Mouse (Mus musculus): ENCODE measurements around the gene Cep250. TPM values are rescaled to one million over a fixed set of nuclear protein-coding genes. Genes with fewer than 3 reads are reported as not detected.

The Cep250 gene
- polyA plus RNA-seq, 1 experiment from 2014 or later: 9.6 TPM

DNA sequence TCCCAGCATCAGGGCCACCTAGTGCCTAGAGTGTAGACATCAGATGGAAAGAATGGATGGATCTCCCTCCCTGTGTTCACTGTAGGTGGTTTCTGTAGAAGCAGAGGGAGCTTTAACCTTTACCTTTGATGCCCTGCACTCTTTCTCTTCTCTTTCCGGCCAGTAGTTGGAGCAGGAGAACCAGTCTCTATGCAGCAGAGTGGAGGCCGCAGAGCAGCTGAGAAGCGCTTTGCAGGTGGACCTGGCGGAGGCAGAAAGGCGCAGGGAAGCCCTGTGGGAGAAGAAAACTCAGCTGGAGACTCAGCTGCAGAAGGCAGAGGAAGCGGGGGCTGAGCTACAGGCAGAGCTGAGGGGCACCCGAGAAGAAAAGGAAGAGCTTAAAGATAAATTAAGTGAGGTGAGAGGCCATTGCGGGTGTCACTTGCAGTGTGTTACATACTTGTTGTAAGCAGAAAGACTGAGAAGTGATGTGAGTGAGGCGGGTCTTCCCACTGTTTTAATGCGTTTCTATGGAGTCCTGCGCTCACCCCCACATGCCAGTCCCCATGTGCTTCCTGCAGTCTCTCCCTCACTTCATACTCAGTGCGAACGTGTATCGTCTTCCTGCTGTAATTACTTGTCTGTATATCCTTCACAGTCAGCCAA, 18.0 kb downstream of the Cep250 start:
- Histone ChIP-seq H3K9ac (no peak overlapping the region), H3K4me1 (no peaks in the 10 kb centered on the region), H3K4me3 (no peak overlapping the region), H3K4me2 (no peak overlapping the region), H3K9me3 (no peaks in the 10 kb centered on the region), H3K27ac (replicated peaks) (no peak overlapping the region), H3K27me3 (replicated peaks) (no peaks in the 10 kb centered on the region), H3K36me3 (peaks cover 90% of the 10 kb centered on the region)
- WGBS: 73% methylated on average over 14 of the region's 14 CpGs
- ATAC-seq (ENCODE audit: extremely low read depth, insufficient number of reproducible peaks, low FRiP score, low TSS enrichment): no peak

DNA sequence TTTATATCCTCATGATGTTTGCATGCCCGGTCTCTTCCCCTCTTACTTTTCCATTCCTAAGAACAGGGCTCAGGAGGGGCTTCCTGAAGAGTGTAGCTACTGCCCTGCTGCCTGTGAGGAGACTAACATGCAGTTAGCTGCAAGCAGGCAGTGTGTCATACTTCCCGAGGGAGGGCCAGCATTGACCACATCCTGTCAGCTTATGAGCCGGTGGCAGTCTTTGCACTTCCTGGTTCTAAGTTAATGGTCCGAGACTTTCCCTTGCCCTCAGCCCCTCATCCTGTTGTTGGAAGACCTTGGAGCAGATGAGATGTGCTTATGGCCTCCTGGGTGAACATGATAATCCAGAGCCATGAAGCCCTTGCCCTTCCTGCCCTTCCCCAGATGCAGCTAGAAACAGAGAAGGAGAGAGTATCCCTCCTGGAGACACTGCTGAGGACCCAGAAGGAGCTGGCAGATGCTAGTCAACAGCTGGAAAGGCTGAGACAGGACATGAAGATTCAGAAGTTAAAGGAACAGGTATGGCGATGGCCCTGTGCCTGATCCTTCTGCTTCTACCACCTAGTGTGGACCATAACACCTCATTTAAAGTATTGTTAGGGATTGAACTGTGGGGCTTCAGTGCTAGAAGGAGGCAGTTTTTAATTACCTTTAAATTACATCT, 23.2 kb downstream of the Cep250 start:
- 69% methylated on average over 5 of the region's 5 CpGs for WGBS

DNA sequence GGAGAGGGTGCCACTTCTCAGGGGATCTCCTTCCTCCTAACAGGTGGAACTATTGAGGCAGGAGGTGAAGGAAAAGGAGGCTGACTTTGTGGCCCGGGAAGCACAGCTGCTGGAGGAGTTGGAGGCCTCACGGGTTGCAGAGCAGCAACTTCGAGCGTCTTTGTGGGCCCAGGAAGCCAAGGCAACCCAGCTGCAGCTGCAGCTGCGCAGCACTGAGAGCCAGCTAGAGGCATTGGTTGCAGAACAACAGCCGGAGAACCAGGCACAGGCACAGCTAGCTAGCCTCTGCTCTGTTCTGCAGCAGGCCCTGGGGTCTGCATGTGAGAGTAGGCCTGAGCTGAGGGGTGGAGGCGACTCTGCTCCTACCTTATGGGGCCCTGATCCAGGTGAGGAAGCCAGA, 29.5 kb downstream of the Cep250 start:
- Histone ChIP-seq H3K4me3 (no peak overlapping the region), H3K9me3 (no peaks in the 10 kb centered on the region), H3K27me3 (replicated peaks) (no peaks in the 10 kb centered on the region), H3K4me2 (no peak overlapping the region), H3K36me3 (peaks cover 100% of the 10 kb centered on the region), H3K4me1 (peaks cover 12% of the 10 kb centered on the region), H3K9ac (no peak overlapping the region), H3K27ac (replicated peaks) (no peak overlapping the region)
- WGBS: 88% methylated on average over 7 of the region's 7 CpGs
- ATAC-seq (ENCODE audit: extremely low read depth, insufficient number of reproducible peaks, low FRiP score, low TSS enrichment): no peak

More for the DNA sequence above, 23.2 kb downstream of the Cep250 start:
- Histone ChIP-seq H3K4me3 (no peak overlapping the region), H3K9ac (no peak overlapping the region), H3K27ac (replicated peaks) (0 out of 2 replicates have a peak overlapping the region, but pooled peaks have one; percentile 7), H3K4me2 (no peak overlapping the region), H3K9me3 (no peaks in the 10 kb centered on the region), H3K27me3 (replicated peaks) (no peaks in the 10 kb centered on the region), H3K36me3 (peaks cover 93% of the 10 kb centered on the region), H3K4me1 (no peaks in the 10 kb centered on the region)
- ATAC-seq (ENCODE audit: extremely low read depth, insufficient number of reproducible peaks, low FRiP score, low TSS enrichment): no peak

DNA sequence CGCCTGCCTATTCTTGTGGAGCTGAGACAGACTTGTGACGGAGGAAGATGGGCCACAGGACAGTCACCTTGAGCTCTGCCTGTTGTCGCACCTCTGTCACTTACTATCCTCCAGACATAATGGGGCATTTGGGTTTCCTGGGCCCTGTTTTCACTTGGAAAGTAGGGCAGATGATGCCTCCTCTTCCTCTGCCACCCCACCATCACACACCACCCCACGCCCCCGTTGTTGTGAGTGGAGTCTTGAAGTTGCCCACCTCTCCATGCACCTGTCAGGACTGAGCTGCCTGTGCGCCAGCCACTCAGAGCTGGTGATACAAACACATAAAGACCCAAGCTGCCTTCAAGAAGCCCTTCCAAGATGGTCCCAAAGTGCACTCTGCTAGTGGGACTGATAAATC, 30.9 kb downstream of the Cep250 start:
- no peak for ATAC-seq (ENCODE audit: extremely low read depth, insufficient number of reproducible peaks, low FRiP score, low TSS enrichment)
- Histone ChIP-seq H3K4me2 (no peak overlapping the region), H3K4me3 (no peak overlapping the region), H3K27ac (replicated peaks) (no peak overlapping the region), H3K4me1 (peaks cover 25% of the 10 kb centered on the region), H3K36me3 (peaks cover 100% of the 10 kb centered on the region), H3K27me3 (replicated peaks) (no peaks in the 10 kb centered on the region), H3K9me3 (no peaks in the 10 kb centered on the region), H3K9ac (no peak overlapping the region)
- WGBS: 94% methylated on average over 6 of the region's 6 CpGs

DNA sequence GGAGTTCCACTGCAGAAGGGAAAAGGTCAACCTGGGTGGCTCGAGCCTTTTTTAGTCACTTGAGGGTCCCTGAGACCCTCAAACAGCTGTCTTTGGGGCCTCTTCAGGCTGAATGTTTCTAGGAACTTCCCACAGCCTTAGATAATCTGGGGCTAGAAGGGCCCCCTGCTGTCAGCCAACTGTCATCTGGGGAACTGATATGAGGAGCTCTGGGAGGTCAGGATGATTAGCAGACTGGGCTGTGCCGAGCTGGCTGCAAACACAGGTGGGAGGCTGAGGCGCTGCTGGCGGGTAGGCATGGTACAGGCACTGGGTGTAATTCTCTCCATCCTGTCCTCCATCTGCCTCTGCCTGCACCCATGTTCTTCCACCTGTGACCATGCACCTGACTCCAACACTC, 32.8 kb downstream of the Cep250 start:
- Histone ChIP-seq H3K36me3 (peaks cover 100% of the 10 kb centered on the region), H3K27ac (replicated peaks) (no peak overlapping the region), H3K9me3 (no peaks in the 10 kb centered on the region), H3K4me1 (peaks cover 29% of the 10 kb centered on the region), H3K4me2 (peak overlapping the region; percentile 16), H3K9ac (peak overlapping the region; percentile 20), H3K4me3 (no peak overlapping the region), H3K27me3 (replicated peaks) (no peaks in the 10 kb centered on the region)
- ATAC-seq (ENCODE audit: extremely low read depth, insufficient number of reproducible peaks, low FRiP score, low TSS enrichment): no peak
- WGBS: 37% methylated on average over 4 of the region's 4 CpGs

DNA sequence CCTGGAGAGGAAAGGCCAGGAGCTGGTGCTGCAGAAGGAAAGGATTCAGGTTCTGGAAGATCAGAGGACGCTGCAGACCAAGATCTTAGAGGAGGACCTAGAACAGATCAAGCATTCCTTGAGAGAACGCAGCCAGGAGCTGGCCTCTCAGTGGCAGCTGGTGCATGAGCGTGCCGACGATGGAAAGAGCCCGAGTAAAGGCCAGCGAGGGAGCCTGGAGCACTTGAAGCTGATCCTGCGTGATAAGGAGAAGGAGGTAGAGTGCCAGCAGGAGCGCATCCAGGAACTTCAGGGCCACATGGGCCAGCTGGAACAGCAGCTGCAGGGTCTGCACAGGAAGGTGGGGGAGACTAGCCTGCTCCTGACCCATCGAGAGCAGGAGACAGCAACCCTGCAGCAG, 34.9 kb downstream of the Cep250 start:
- Histone ChIP-seq H3K9me3 (no peaks in the 10 kb centered on the region), H3K27me3 (replicated peaks) (no peaks in the 10 kb centered on the region), H3K27ac (replicated peaks) (no peak overlapping the region), H3K4me2 (no peak overlapping the region), H3K9ac (0 out of 2 replicates have a peak overlapping the region, but pooled peaks have one; percentile 2), H3K4me3 (no peak overlapping the region), H3K36me3 (peaks cover 100% of the 10 kb centered on the region), H3K4me1 (peaks cover 29% of the 10 kb centered on the region)
- 80% methylated on average over 10 of the region's 10 CpGs for WGBS
- ATAC-seq (ENCODE audit: extremely low read depth, insufficient number of reproducible peaks, low FRiP score, low TSS enrichment): no peak

DNA sequence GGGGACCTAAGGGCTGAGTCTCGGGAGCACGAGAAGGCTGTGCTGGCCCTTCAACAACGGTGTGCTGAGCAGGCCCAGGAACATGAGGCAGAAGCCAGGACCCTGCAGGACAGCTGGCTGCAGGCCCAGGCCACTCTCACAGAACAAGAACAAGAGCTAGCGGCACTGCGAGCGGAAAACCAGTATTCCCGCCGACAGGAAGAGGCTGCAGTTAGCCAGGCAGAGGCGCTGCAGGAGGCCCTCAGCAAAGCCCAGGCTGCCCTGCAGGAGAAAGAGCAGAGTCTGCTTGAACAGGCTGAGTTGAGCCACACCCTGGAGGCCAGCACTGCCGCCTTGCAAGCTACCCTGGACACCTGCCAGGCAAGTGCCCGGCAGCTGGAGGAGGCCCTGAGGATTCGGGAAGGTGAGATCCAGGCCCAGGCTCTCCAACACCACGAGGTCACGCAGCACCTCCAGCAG, 35.6 kb downstream of the Cep250 start:
- Histone ChIP-seq H3K27me3 (replicated peaks) (no peaks in the 10 kb centered on the region), H3K9ac (0 out of 2 replicates have a peak overlapping the region, but pooled peaks have one; percentile 2), H3K4me2 (peak overlapping the region; percentile 10; the same call in 1 of the 2 replicates), H3K9me3 (no peaks in the 10 kb centered on the region), H3K4me1 (peaks cover 29% of the 10 kb centered on the region), H3K4me3 (no peak overlapping the region), H3K27ac (replicated peaks) (peak overlapping the region; percentile 32; the same call in 1 of the 2 replicates), H3K36me3 (peaks cover 100% of the 10 kb centered on the region)
- ATAC-seq (ENCODE audit: extremely low read depth, insufficient number of reproducible peaks, low FRiP score, low TSS enrichment): 0 out of 2 replicates have a peak, but pooled peaks have one; percentile 16
- WGBS: 61% methylated on average over 14 of the region's 14 CpGs

DNA sequence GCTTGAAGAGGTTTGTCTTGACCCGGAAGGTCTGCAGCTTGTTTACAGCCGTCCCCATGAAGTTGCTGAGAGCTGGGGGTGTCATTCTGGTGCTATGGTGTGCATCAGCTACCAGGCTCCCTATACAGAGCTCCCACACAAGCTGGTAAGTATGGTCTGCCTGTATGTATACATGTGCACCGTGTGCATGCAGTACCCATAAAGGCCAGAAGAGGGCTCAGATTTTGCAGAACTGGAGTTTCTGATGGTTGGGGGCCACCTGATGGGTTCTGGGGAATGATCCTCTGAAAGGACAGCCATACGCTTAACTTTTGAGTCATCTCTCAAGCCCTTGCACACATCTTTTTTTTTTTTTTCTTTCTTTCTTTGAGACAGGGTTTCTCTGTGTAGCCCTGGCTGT, 49.1 kb downstream of the Cep250 start:
- Histone ChIP-seq H3K27me3 (replicated peaks) (no peaks in the 10 kb centered on the region), H3K36me3 (peaks cover 20% of the 10 kb centered on the region), H3K4me1 (peaks cover 8% of the 10 kb centered on the region), H3K27ac (replicated peaks) (no peak overlapping the region), H3K9me3 (no peaks in the 10 kb centered on the region), H3K4me3 (no peak overlapping the region), H3K4me2 (no peak overlapping the region), H3K9ac (no peak overlapping the region)
- WGBS: 88% methylated on average over 4 of the region's 4 CpGs
- no peak for ATAC-seq (ENCODE audit: extremely low read depth, insufficient number of reproducible peaks, low FRiP score, low TSS enrichment)

DNA sequence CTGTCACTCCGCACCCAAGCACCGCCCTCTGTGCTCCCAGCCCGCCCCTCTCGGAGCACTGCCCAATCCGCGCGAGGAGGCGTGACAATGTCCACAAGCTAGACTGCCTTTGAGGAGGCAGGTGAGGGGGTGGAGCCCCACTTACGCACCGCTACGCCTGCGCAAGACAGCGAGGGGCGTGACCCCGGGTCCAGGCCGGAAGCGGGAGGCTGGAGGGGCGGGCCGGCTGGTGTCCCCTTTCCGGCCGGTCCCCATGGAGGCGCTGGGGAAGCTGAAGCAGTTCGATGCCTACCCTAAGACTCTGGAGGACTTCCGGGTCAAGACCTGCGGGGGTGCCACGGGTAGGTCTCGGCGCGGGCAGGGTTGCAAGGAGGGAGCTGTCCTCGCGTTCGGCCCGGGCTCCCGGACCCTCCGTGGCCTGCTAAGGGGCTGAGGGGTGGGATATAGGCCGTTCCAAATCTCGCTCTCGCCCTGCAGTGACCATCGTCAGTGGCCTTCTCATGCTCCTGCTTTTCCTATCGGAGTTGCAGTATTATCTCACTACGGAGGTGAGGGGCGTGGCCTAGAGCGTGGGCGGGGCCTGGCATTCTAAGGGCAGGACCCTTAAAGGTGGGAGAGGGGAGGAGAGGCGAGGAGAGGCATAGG, 51.8 kb downstream of the Cep250 start, which contains the start of the genes 6430550D23Rik and Ergic3:
Gene 6430550D23Rik (minus strand): TSS at position 90 of the 645 bp plus-strand sequence.
Gene Ergic3 (plus strand): TSS at position 158 of the 645 bp plus-strand sequence.
- H3K4me3 ChIP-seq: peak within 1 kb of the TSS; percentile 84
- peak within 1 kb of the TSS; percentile 80 for H3K4me2 ChIP-seq
- H3K36me3 ChIP-seq: peaks cover 40% of the 10 kb centered on the region
- WGBS: under 1% methylated on average over 45 of the region's 45 CpGs
- no peaks in the 10 kb centered on the region for H3K27me3 ChIP-seq (replicated peaks)
- peak within 1 kb of the TSS; percentile 93 for H3K9ac ChIP-seq
- H3K9me3 ChIP-seq: no peaks in the 10 kb centered on the region
- ATAC-seq (ENCODE audit: extremely low read depth, insufficient number of reproducible peaks, low FRiP score, low TSS enrichment): peak; percentile 99
- peak within 1 kb of the TSS; percentile 73 for H3K27ac ChIP-seq (replicated peaks)
- H3K4me1 ChIP-seq: peaks cover 8% of the 10 kb centered on the region

DNA sequence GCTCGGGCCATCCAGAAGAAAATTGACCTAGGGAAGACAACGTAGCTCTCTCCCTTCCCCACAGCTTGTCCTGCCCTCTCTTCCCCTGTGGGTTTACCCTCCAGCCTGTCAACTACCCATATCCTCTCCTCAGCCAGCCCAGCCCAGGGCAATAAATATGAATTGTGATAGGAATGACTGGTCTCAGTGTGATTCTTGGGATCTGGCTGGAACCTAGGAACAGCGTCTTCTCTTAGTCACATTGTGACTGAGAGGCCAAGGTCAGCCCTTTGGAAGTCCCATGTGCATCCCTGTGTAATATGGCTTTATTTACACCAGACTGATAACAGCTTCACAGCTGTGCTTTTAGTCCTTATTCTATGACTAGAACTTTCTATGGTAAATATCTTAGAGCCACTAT, 61.8 kb downstream of the Cep250 start:
- H3K4me3 ChIP-seq: no peak overlapping the region
- H3K4me1 ChIP-seq: no peaks in the 10 kb centered on the region
- no peak overlapping the region for H3K9ac ChIP-seq
- H3K27me3 ChIP-seq (replicated peaks): no peaks in the 10 kb centered on the region
- H3K9me3 ChIP-seq: no peaks in the 10 kb centered on the region
- 88% methylated on average over 3 of the region's 3 CpGs for WGBS
- ATAC-seq (ENCODE audit: extremely low read depth, insufficient number of reproducible peaks, low FRiP score, low TSS enrichment): no peak
- no peak overlapping the region for H3K27ac ChIP-seq (replicated peaks)
- H3K4me2 ChIP-seq: no peak overlapping the region
- H3K36me3 ChIP-seq: peaks cover 68% of the 10 kb centered on the region

DNA sequence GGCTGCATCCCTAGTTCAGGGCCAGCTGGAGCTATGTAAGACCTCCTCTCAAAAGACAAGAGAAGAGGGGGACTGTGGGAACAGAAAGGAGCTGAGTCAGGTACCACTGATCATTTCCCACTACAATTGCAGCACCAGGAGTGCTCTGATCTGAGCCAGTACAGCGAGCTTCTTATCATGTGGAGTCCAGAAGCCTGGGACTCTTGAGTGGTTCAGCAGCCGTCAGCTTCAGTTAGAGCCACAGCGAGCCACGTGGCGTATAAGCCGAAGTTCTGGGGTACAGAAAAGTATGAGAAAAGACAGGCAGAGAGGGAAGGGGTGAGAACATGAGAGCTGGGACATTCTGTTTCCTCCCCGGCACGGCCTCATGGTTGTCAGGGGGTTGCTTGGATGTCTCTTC, 65.0 kb downstream of the Cep250 start:
- Histone ChIP-seq H3K4me2 (no peak overlapping the region), H3K27me3 (replicated peaks) (no peaks in the 10 kb centered on the region), H3K4me1 (no peaks in the 10 kb centered on the region), H3K36me3 (peaks cover 37% of the 10 kb centered on the region), H3K4me3 (no peak overlapping the region), H3K9me3 (no peaks in the 10 kb centered on the region), H3K27ac (replicated peaks) (no peak overlapping the region), H3K9ac (no peak overlapping the region)
- ATAC-seq (ENCODE audit: extremely low read depth, insufficient number of reproducible peaks, low FRiP score, low TSS enrichment): no peak
- WGBS: 60% methylated on average over 8 of the region's 8 CpGs

Data from heart, embryonic 13.5 days (tissue).